8 mouse cellular contexts compared by ENCODE assay signal in the genomic region with DNA sequence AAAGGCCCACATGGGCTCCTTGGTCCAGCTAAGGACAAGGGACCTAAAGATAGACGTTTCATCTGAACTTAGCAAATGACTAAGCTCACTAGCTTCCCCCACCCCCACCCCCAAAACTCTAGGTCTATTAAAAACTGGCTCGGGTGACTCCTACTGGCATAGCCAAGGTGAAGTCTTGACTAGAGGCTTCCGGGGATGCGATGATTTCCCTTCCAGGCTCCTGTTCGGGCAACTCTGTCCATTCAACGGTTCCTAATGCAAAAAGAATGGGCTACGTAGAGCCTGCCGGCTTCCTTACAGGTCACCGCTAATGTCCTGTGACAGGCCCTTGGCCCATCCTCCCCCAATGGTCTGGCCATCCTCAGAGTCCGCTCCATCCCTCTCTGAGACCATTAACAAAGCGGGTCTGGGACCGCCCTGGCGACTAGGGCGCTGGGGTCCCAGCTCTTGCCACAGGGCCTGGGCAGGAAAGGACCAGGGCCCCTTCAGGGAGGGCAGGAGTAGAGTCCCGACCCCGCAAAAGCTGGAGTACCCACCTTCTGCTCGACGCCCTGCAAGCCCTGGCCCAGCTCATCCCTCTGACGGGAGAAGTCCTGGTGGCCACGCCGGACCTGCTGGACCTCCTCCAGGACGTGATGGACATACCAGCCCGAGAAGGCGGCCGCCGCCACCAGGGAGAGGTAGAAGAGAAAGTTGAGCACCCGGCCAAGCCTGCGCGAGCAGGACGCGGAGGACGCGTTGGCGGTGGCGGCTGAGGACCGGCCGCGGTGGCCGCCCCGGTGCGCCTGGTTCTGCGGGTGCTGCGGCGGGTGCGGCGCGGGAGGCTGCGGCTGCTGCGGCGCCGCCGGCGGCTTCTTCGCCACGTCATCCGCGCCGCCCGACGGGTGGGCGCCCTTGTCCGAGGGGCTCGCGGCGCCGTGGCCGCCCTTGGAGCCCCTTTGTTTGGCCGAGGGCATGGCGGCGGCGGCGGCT. TPM values are rescaled to one million over a fixed set of nuclear protein-coding genes. Genes with fewer than 3 reads are reported as not detected.
DNase-seq lines count a peak whose midpoint lies in the region; ATAC-seq and TF ChIP-seq lines count a peak whose summit lies in the region.

No protein-coding gene starts in this region.

- WGBS in hindbrain, embryonic 15.5 days, result under 1% methylated on average over 61 of the region's 72 CpGs
- 1% methylated on average over 37 of the region's 72 CpGs for WGBS in limb, embryonic 14.5 days

- H3K4me2 ChIP-seq in hindbrain, embryonic 15.5 days, result peak overlapping the region; percentile 64
- H3K4me2 ChIP-seq in limb, embryonic 14.5 days (replicated peaks; ENCODE audit: low read depth, low read length, severe bottlenecking), result peak overlapping the region; percentile 75
- H3K4me2 ChIP-seq in myocyte (ENCODE audit: low read depth), result peak overlapping the region; percentile 92

- H3K79me2 ChIP-seq in myocyte (ENCODE audit: control insufficient read depth, insufficient read depth), result peaks cover 46% of the 10 kb centered on the region

- peaks cover 3% of the 10 kb centered on the region; the same call in 1 of the 2 replicates for H3K36me3 ChIP-seq in hindbrain, embryonic 15.5 days
- H3K36me3 ChIP-seq in limb, embryonic 14.5 days (ENCODE audit: control insufficient read depth, insufficient read depth, low read length), result peaks cover 20% of the 10 kb centered on the region
- peaks cover 5% of the 10 kb centered on the region for H3K36me3 ChIP-seq in myocyte (ENCODE audit: control insufficient read depth, insufficient read depth)

- ATAC-seq in hindbrain, embryonic 15.5 days (ENCODE audit: low FRiP score, low read depth), result peak; percentile 51
- peak; percentile 39 for ATAC-seq in limb, embryonic 14.5 days (ENCODE audit: low FRiP score, low read depth)

- H3K27me3 ChIP-seq in hindbrain, embryonic 15.5 days, result no peaks in the 10 kb centered on the region
- no peaks in the 10 kb centered on the region for H3K27me3 ChIP-seq in limb, embryonic 14.5 days (ENCODE audit: control insufficient read depth, insufficient read depth, low read length)
- no peaks in the 10 kb centered on the region for H3K27me3 ChIP-seq in myocyte (ENCODE audit: control insufficient read depth, insufficient read depth, insufficient read length)

- H3K4me3 ChIP-seq in hindbrain, embryonic 15.5 days, result peak overlapping the region; percentile 67
- H3K4me3 ChIP-seq in limb, embryonic 14.5 days (replicated peaks; ENCODE audit: low read length), result peak overlapping the region; percentile 90
- H3K4me3 ChIP-seq in myocyte, result peak overlapping the region; percentile 68

- DNase-seq in lung, adult 18-20 months, result peak; percentile 55 to 59
- DNase-seq in lung, postnatal 25 days (ENCODE audit: low spot score), result no peak
- DNase-seq in cerebellum, postnatal 14 days, result peak; percentile 80 to 86
- peak; percentile 33 to 54 for DNase-seq in gastrocnemius, adult 8-10 months (ENCODE audit: low spot score in 2 of 2)
- peak; percentile 27 for DNase-seq in limb, embryonic 14.5 days (ENCODE audit: low spot score)
- DNase-seq in thymus, postnatal 14 days, result peak; percentile 26

- H3ac ChIP-seq in myocyte (ENCODE audit: control insufficient read depth, insufficient read length), result peak overlapping the region; percentile 46

- H3K4me1 ChIP-seq in hindbrain, embryonic 15.5 days (replicated peaks), result peaks cover 39% of the 10 kb centered on the region
- peaks cover 29% of the 10 kb centered on the region for H3K4me1 ChIP-seq in limb, embryonic 14.5 days (ENCODE audit: control insufficient read depth, insufficient read depth, low read length)

- peak overlapping the region; percentile 88 for H3K27ac ChIP-seq in hindbrain, embryonic 15.5 days (replicated peaks)
- peak overlapping the region; percentile 88 for H3K27ac ChIP-seq in limb, embryonic 14.5 days (replicated peaks; ENCODE audit: low read depth, low read length)

- peak overlapping the region; percentile 74 for H3K9ac ChIP-seq in hindbrain, embryonic 15.5 days
- H3K9ac ChIP-seq in limb, embryonic 14.5 days (ENCODE audit: low read depth, low read length, severe bottlenecking), result peak overlapping the region; percentile 98

- no peaks in the 10 kb centered on the region for H3K9me3 ChIP-seq in hindbrain, embryonic 15.5 days
- no peaks in the 10 kb centered on the region for H3K9me3 ChIP-seq in limb, embryonic 14.5 days (ENCODE audit: control insufficient read depth, low read length)

- TF ChIP-seq POLR2A in limb, embryonic 14.5 days (IDR thresholded peaks at IDR 0.05; ENCODE audit: borderline replicate concordance, extremely low read depth, insufficient read depth, insufficient read length), result no peak
- peak; percentile 44 for TF ChIP-seq POLR2A in myocyte (IDR thresholded peaks at IDR 0.05; ENCODE audit: insufficient read length, low read depth)

TF ChIP-seq in myocyte, 11 proteins besides CTCF, POLR2A, EP300 and RAD21:
- TF ChIP-seq MAX (IDR thresholded peaks at IDR 0.05; ENCODE audit: low read depth), result no peak
- TF ChIP-seq MYOD1 (IDR thresholded peaks at IDR 0.05; ENCODE audit: control insufficient read depth in 1 of 3, insufficient read length in 2 of 3, low read depth in 2 of 3), result peak in 1 of 3 experiments; percentile 24
- no peak for TF ChIP-seq TCF12 (IDR thresholded peaks at IDR 0.05; ENCODE audit: insufficient read depth, poor library complexity, severe bottlenecking)
- no peak for TF ChIP-seq REST (IDR thresholded peaks at IDR 0.05; ENCODE audit: insufficient read depth, insufficient read length)
- TF ChIP-seq TCF3 (IDR thresholded peaks at IDR 0.05; ENCODE audit: insufficient read length, low read depth), result no peak
- no peak for TF ChIP-seq USF1 (IDR thresholded peaks at IDR 0.05; ENCODE audit: low read depth)
- TF ChIP-seq MYOG (IDR thresholded peaks at IDR 0.05; ENCODE audit: control insufficient read depth in 1 of 3, insufficient read depth in 1 of 3, insufficient read length in 2 of 3, low read depth in 2 of 3), result no peak

RNA-seq across cellular contexts. Expression of gene Ckap4, which starts 0.7 kb away (rescaled TPM):
- total RNA-seq in gastrocnemius, adult 8-10 months (2022), result 1 to 10 TPM; 5.3 to 7.8 (median 5.7) TPM
- polyA plus RNA-seq in hindbrain, embryonic 15.5 days (2015; fragmentation: Nextera tagmentation; extraction: Ambion mirVana), result 55.6 and 59.2 TPM in 2 replicates
- 143 and 144 TPM in 2 replicates for polyA plus RNA-seq in limb, embryonic 14.5 days (2012; rRNA removed)
- polyA plus RNA-seq in limb, embryonic 14.5 days (2014; fragmentation: Nextera tagmentation; extraction: Ambion mirVana), result 186 and 189 TPM in 2 replicates
- polyA plus RNA-seq in myocyte (2012; fragmentation: generic; extraction: Trizol), result 58.8 TPM

RNA-seq across cellular contexts. Expression of gene Tcp11l2, which starts 43.2 kb away (rescaled TPM):
- total RNA-seq in gastrocnemius, adult 8-10 months (2022), result 10 to 100 TPM; 31.0 to 44.5 (median 39.1) TPM
- 21.7 and 23.8 TPM in 2 replicates for polyA plus RNA-seq in hindbrain, embryonic 15.5 days (2015; fragmentation: Nextera tagmentation; extraction: Ambion mirVana)
- polyA plus RNA-seq in limb, embryonic 14.5 days (2012; rRNA removed), result 15.8 and 27.9 TPM in 2 replicates
- polyA plus RNA-seq in limb, embryonic 14.5 days (2014; fragmentation: Nextera tagmentation; extraction: Ambion mirVana), result 20.0 and 22.9 TPM in 2 replicates
- 10.3 TPM for polyA plus RNA-seq in myocyte (2012; fragmentation: generic; extraction: Trizol)
